Comparison of ENCODE assay signal across 18 mouse cellular contexts in the genomic region with DNA sequence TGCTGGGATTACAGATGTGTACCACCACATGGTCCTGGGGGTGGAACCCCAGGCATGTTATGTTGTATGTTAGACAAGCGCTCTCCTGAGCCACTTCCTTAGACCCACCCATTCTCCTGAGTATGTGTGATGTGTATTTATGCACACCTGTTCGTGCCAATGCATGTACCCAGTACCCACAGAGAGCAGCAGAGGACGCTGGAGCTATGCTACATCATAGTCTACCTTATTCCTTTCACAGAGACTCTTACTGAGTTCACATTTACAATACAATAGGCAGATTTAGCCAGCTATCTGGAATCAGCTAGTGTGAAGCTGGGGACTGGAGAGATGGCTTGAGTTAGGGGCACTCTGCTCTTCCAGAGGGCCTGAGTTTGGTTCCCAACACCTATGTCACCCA. TPM values are rescaled to one million over a fixed set of nuclear protein-coding genes. Genes with fewer than 3 reads are reported as not detected.
DNase-seq lines count a peak whose midpoint lies in the region; ATAC-seq and TF ChIP-seq lines count a peak whose summit lies in the region.
"Had no signal": no experiment of that assay in that cellular context is flagged by ENCODE, and none has a peak within 500 bp of the region (broad histone marks: within the 10 kb centered on the region; RNA-seq: fewer than 3 reads in every experiment).

No protein-coding gene starts in this region.

- H3K4me3 ChIP-seq in liver, postnatal 0 days (ENCODE audit: low read depth, low read length), result no peak overlapping the region
- no peak overlapping the region for H3K4me3 ChIP-seq in liver, embryonic 11.5 days (ENCODE audit: low read depth, low read length)
- H3K4me3 ChIP-seq in CH12.LX (replicated peaks in 1 of 3; ENCODE audit: low read depth in 2 of 3, low read length in 2 of 3, poor library complexity in 1 of 3), result no peak overlapping the region
- H3K4me3 ChIP-seq: embryonic facial prominence, embryonic 13.5 days; gastrocnemius, adult 2 months; heart, embryonic 15.5 days; hindbrain, embryonic 10.5 days; midbrain, embryonic 13.5 days had no signal

- TF ChIP-seq POLR2A in CH12.LX (IDR thresholded peaks at IDR 0.05; ENCODE audit: low read depth, low read length), result no peak

- H3K9ac ChIP-seq in liver, postnatal 0 days (replicated peaks), result no peak overlapping the region
- no peak overlapping the region for H3K9ac ChIP-seq in liver, embryonic 11.5 days (ENCODE audit: low read depth, low read length)
- H3K9ac ChIP-seq in CH12.LX (ENCODE audit: insufficient read depth, low read depth), result no peak overlapping the region
- H3K9ac ChIP-seq: embryonic facial prominence, embryonic 13.5 days; heart, embryonic 15.5 days; midbrain, embryonic 13.5 days had no signal

- TF ChIP-seq RAD21 in CH12.LX (IDR thresholded peaks at IDR 0.05; ENCODE audit: low read depth, low read length), result peak; percentile 14

- WGBS in liver, postnatal 0 days (ENCODE audit: insufficient replicate concordance), result 61% methylated on average over 3 of the region's 3 CpGs
- 50% methylated on average over 3 of the region's 3 CpGs for WGBS in liver, embryonic 11.5 days

- no peak for ATAC-seq in liver, postnatal 0 days
- ATAC-seq in liver, embryonic 11.5 days (replicated peaks; ENCODE audit: low FRiP score), result no peak
- ATAC-seq in cerebellum, adult (ENCODE audit: insufficient number of reproducible peaks, low FRiP score, low TSS enrichment), result no peak
- ATAC-seq: midbrain, embryonic 13.5 days had no signal

- no peak for DNase-seq in liver, postnatal 0 days
- DNase-seq in liver, embryonic 11.5 days (ENCODE audit: low spot score), result no peak
- no peak for DNase-seq in CH12.LX (ENCODE audit: extremely low read depth)
- peak; percentile 87 for DNase-seq in R1 (ENCODE audit: low read depth, low spot score)
- peak; percentile 12 for DNase-seq in splenic B cell, adult 2 months (ENCODE audit: low read depth, low spot score)
- DNase-seq in kidney, adult 11 months, result no peak
- no peak for DNase-seq in heart, postnatal 36 days
- DNase-seq: adrenal gland, adult 8-10 months; cerebellum, adult 18-20 months; gastrocnemius, adult 2 months; heart, adult 11 months; kidney, postnatal 10 days; layer of hippocampus, adult 9-11 months had no signal

- TF ChIP-seq EP300 in liver, postnatal 0 days (IDR thresholded peaks at IDR 0.05; ENCODE audit: low read depth), result no peak
- TF ChIP-seq EP300 in CH12.LX (IDR thresholded peaks at IDR 0.05; ENCODE audit: low read length), result no peak

- peaks cover 19% of the 10 kb centered on the region for H3K4me1 ChIP-seq in liver, postnatal 0 days (ENCODE audit: insufficient read depth)
- peaks cover 7% of the 10 kb centered on the region for H3K4me1 ChIP-seq in liver, embryonic 11.5 days (replicated peaks; ENCODE audit: control insufficient read depth, insufficient read depth, low read length)
- peaks cover 4 to 8% of the 10 kb centered on the region in 2 experiments for H3K4me1 ChIP-seq in CH12.LX (ENCODE audit: control insufficient read depth in 1 of 2, insufficient read depth in 2 of 2)

- dilution Hi-C loops in CH12.LX (cut with MboI; ENCODE audit: extremely low pct_ligation_motif_present, extremely low pct_unique_long_range_greater_than_20kb, low sequenced_read_pairs), result no loop called here

- H3K27me3 ChIP-seq in liver, postnatal 0 days (ENCODE audit: insufficient read depth, low read length), result no peaks in the 10 kb centered on the region
- no peaks in the 10 kb centered on the region for H3K27me3 ChIP-seq in liver, embryonic 11.5 days (replicated peaks; ENCODE audit: control insufficient read depth, insufficient read depth, low read length)
- no peaks in the 10 kb centered on the region for H3K27me3 ChIP-seq in CH12.LX (replicated peaks)
- no peaks in the 10 kb centered on the region for H3K27me3 ChIP-seq in splenic B cell, adult 2 months (ENCODE audit: control insufficient read depth, insufficient read depth, low read length, poor library complexity, severe bottlenecking)
- H3K27me3 ChIP-seq: embryonic facial prominence, embryonic 13.5 days; heart, embryonic 15.5 days; midbrain, embryonic 13.5 days had no signal

- no peaks in the 10 kb centered on the region for H3K36me3 ChIP-seq in liver, postnatal 0 days (replicated peaks; ENCODE audit: insufficient read depth, low read length)
- no peaks in the 10 kb centered on the region for H3K36me3 ChIP-seq in liver, embryonic 11.5 days (ENCODE audit: control insufficient read depth, insufficient read depth, low read length)
- H3K36me3 ChIP-seq in CH12.LX (replicated peaks in 1 of 2; ENCODE audit: control insufficient read depth in 1 of 2, insufficient read depth in 1 of 2, low read length in 1 of 2), result no peaks in the 10 kb centered on the region
- no peaks in the 10 kb centered on the region for H3K36me3 ChIP-seq in splenic B cell, adult 2 months (ENCODE audit: control insufficient read depth, insufficient read depth, low read length, poor library complexity, severe bottlenecking)
- H3K36me3 ChIP-seq: embryonic facial prominence, embryonic 13.5 days; heart, embryonic 15.5 days; hindbrain, embryonic 10.5 days; midbrain, embryonic 13.5 days had no signal

- peaks cover 24% of the 10 kb centered on the region for H3K79me2 ChIP-seq in CH12.LX (replicated peaks; ENCODE audit: control insufficient read depth, extremely low read depth, insufficient read depth, poor library complexity, severe bottlenecking)

- no peak overlapping the region for H3K4me2 ChIP-seq in liver, postnatal 0 days (ENCODE audit: low read depth, low read length)
- H3K4me2 ChIP-seq in liver, embryonic 11.5 days, result no peak overlapping the region
- no peak overlapping the region for H3K4me2 ChIP-seq in CH12.LX (ENCODE audit: insufficient read depth, low read depth, poor library complexity, severe bottlenecking)
- H3K4me2 ChIP-seq: embryonic facial prominence, embryonic 13.5 days; heart, embryonic 15.5 days; midbrain, embryonic 13.5 days had no signal

- intact Hi-C loops in heart, postnatal 36 days (cut with DNase I), result no loop called here

- H3K9me3 ChIP-seq in liver, postnatal 0 days (ENCODE audit: low read length), result no peaks in the 10 kb centered on the region
- H3K9me3 ChIP-seq in liver, embryonic 11.5 days (ENCODE audit: control insufficient read depth, low read length), result no peaks in the 10 kb centered on the region
- no peaks in the 10 kb centered on the region for H3K9me3 ChIP-seq in CH12.LX (replicated peaks; ENCODE audit: low read length)
- H3K9me3 ChIP-seq: embryonic facial prominence, embryonic 13.5 days; heart, embryonic 15.5 days; hindbrain, embryonic 10.5 days; midbrain, embryonic 13.5 days had no signal

- in situ Hi-C loops in CH12.LX (cut with MboI; ENCODE audit: low pct_ligation_motif_present, low pct_unique_long_range_greater_than_20kb, low sequenced_read_pairs), result loop anchor here (10.0 kb wide), 1 partner anchor 198 kb away; the partner anchor contains the start of gene Ddx55

- TF ChIP-seq CTCF in liver, postnatal 0 days (IDR thresholded peaks at IDR 0.05; ENCODE audit: low read depth), result peak; percentile 17; the same call in 1 of the 2 replicates
- TF ChIP-seq CTCF in CH12.LX (conservative IDR thresholded peaks at IDR 0.05 in 1 of 2, IDR thresholded peaks at IDR 0.05 in 1 of 2; ENCODE audit: low read depth in 2 of 2, low read length in 2 of 2), result peak in 1 of 2 experiments; percentile 39; a peak in 2 of 4 replicates

- no peak overlapping the region for H3K27ac ChIP-seq in liver, postnatal 0 days (ENCODE audit: low read depth)
- H3K27ac ChIP-seq in liver, embryonic 11.5 days (ENCODE audit: low read depth, low read length), result no peak overlapping the region; the same call in 1 of the 2 replicates
- H3K27ac ChIP-seq in CH12.LX (ENCODE audit: insufficient read depth, low read depth), result no peak overlapping the region
- H3K27ac ChIP-seq: embryonic facial prominence, embryonic 13.5 days; gastrocnemius, adult 2 months; heart, embryonic 15.5 days; hindbrain, embryonic 10.5 days; midbrain, embryonic 13.5 days had no signal

TF ChIP-seq in CH12.LX, 34 proteins besides CTCF, POLR2A, EP300 and RAD21:
- TF ChIP-seq NRF1 (IDR thresholded peaks at IDR 0.05; ENCODE audit: low read depth, low read length) (no peak), ELF1 (IDR thresholded peaks at IDR 0.05; ENCODE audit: low read depth, low read length) (no peak), UBTF (IDR thresholded peaks at IDR 0.05; ENCODE audit: low read depth, low read length) (no peak), GABPA (IDR thresholded peaks at IDR 0.05; ENCODE audit: insufficient replicate concordance, low read depth, low read length) (no peak), JUN (IDR thresholded peaks at IDR 0.05; ENCODE audit: insufficient read depth, low read depth, low read length) (no peak), JUND (conservative IDR thresholded peaks at IDR 0.05; ENCODE audit: low read depth, low read length) (no peak), ZMIZ1 (IDR thresholded peaks at IDR 0.05; ENCODE audit: low read depth, low read length) (no peak), MEF2A (IDR thresholded peaks at IDR 0.05; ENCODE audit: borderline replicate concordance, low read depth, low read length) (no peak), USF1 (IDR thresholded peaks at IDR 0.05; ENCODE audit: low read depth, low read length) (no peak), PAX5 (IDR thresholded peaks at IDR 0.05; ENCODE audit: low read length) (no peak)

RNA-seq across cellular contexts. Expression of gene Cdk2ap1, which starts 6.2 kb away (rescaled TPM):
- polyA plus RNA-seq in liver, postnatal 0 days (2015; fragmentation: Nextera tagmentation; extraction: Ambion mirVana), result 31.7 and 44.7 TPM in 2 replicates
- polyA plus RNA-seq in liver, embryonic 11.5 days (2014; fragmentation: Nextera tagmentation; extraction: Ambion mirVana), result 97.9 and 124 TPM in 2 replicates
- total RNA-seq in CH12.LX (2012; rRNA removed) (90.4 and 134 TPM in 2 replicates), CH12.LX (2014; rRNA removed) (170 and 179 TPM in 2 replicates)
- polyA plus RNA-seq in CH12.LX (2012; ENCODE audit: insufficient read length, low read depth), result 287 and 323 TPM in 2 replicates
- total RNA-seq in heart, postnatal 36 days (2021), result 100 to 1,000 TPM; 164 to 167 TPM

RNA-seq across cellular contexts. Expression of gene 2810006K23Rik, which starts 28.8 kb away (rescaled TPM):
- polyA plus RNA-seq in liver, postnatal 0 days (2015; fragmentation: Nextera tagmentation; extraction: Ambion mirVana), result 4.5 and 4.9 TPM in 2 replicates
- polyA plus RNA-seq in liver, embryonic 11.5 days (2014; fragmentation: Nextera tagmentation; extraction: Ambion mirVana), result 14.6 and 15.5 TPM in 2 replicates
- 6.1 and 6.3 TPM in 2 replicates for total RNA-seq in CH12.LX (2012; rRNA removed)
- total RNA-seq in CH12.LX (2014; rRNA removed), result 8.9 TPM in 2 replicates
- 8.2 and 8.9 TPM in 2 replicates for polyA plus RNA-seq in CH12.LX (2012; ENCODE audit: insufficient read length, low read depth)
- 10 to 100 TPM; 12.1 to 13.1 TPM for total RNA-seq in heart, postnatal 36 days (2021)

RNA-seq across cellular contexts. Expression of gene Mphosph9, which starts 28.9 kb away (rescaled TPM):
- polyA plus RNA-seq in liver, postnatal 0 days (2015; fragmentation: Nextera tagmentation; extraction: Ambion mirVana), result 2.6 and 3.0 TPM in 2 replicates
- 12.6 and 13.1 TPM in 2 replicates for polyA plus RNA-seq in liver, embryonic 11.5 days (2014; fragmentation: Nextera tagmentation; extraction: Ambion mirVana)
- total RNA-seq in CH12.LX (2012; rRNA removed) (5.6 and 5.7 TPM in 2 replicates), CH12.LX (2014; rRNA removed) (6.9 and 8.0 TPM in 2 replicates)
- 7.8 and 9.8 TPM in 2 replicates for polyA plus RNA-seq in CH12.LX (2012; ENCODE audit: insufficient read length, low read depth)
- 1 to 10 TPM; 5.4 to 5.8 TPM for total RNA-seq in heart, postnatal 36 days (2021)

Comparison
In these comparisons a context has a peak if more than half of its experiments do, and no peak if none do; other contexts are left out.
1. DNase-seq: peak in R1 (single experiment) and splenic B cell, adult 2 months (single experiment); none in liver, postnatal 0 days (single experiment), liver, embryonic 11.5 days (single experiment), CH12.LX (single experiment), kidney, adult 11 months (single experiment) and heart, postnatal 36 days (0 of 2).